Mouse (Mus musculus) Patski (cell line): ENCODE measurements around the gene Fam136a. TPM values are rescaled to one million over a fixed set of nuclear protein-coding genes. Genes with fewer than 3 reads are reported as not detected.

Experiments
- ATAC-seq: fragments of 100-300 bp; one replicate; pipeline ENCODE4 v1.8.0; 2021
- CTCF ChIA-PET: fragments of 350-600 bp; sonication (Branson Sonifier 250); formaldehyde crosslinking; loops from one replicate; lab custom pipeline; 2022; ENCODE audit warnings: inconsistent platforms; lab: Charles Lee
- POLR2A ChIA-PET: fragments of 350-600 bp; sonication (Branson Sonifier 250); formaldehyde crosslinking; loops from one replicate; lab custom pipeline; 2022; ENCODE audit warnings: antibody characterized with exemption, inconsistent platforms; lab: Charles Lee
- DNase-seq: peaks from one replicate; pipeline ENCODE4 v3.0.0-alpha.2; 2011; ENCODE audit warnings: low read depth, low spot score
- H3K27me3 ChIP-seq: fragments of 371-371 bp; one replicate; pipeline ENCODE4 v1.5.1; 2021
- CTCF ChIP-seq: fragments of 100-300 bp; IDR thresholded peaks from one replicate; pipeline ENCODE4 v1.5.1; 2021
- in situ Hi-C: fragments of 300-500 bp; cut with MboI; formaldehyde crosslinking; loops from 3 replicates; pipeline ENCODE4 v1.11.1; 2018; ENCODE audit warnings: low pct_unique_long_range_greater_than_20kb, mixed read lengths
- polyA plus RNA-seq: library from polyadenylated mRNA; unstranded; gene quantifications from one replicate; pipeline ENCODE4 v1.2.3, GENCODE M21; 2021

Fam136a gene
- polyA plus RNA-seq, 1 experiment from 2014 or later = 36.3 TPM

DNA sequence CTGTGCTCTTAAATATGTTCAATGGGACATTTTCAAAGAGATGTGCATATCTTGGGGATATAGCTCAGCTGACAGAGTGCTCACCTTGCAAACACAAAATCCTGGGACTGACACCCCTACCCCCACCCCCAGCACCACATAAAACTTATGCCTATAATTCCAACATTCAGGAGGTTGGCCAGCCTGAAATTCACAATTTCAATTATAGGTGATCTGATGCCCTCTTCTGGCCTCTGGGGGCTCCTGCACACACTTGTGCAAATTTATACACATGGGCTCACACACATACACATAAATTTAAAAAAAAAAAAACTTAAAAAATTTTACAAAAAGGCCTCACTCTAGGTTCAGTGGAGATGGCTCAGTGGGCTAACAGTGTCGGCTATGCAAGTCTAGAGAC, 27.7 kb downstream of the Fam136a start:
- TF ChIP-seq CTCF = no peak
- ATAC-seq = no peak
- CTCF ChIA-PET = no interaction called here
- in situ Hi-C loops = no loop called here
- no peak for DNase-seq
- POLR2A ChIA-PET = interaction anchor here (0.7 kb wide), 1 partner anchor 211 kb away, joined by 3 read pairs; no protein-coding TSS in a partner anchor
- no peaks in the 10 kb centered on the region for H3K27me3 ChIP-seq

DNA sequence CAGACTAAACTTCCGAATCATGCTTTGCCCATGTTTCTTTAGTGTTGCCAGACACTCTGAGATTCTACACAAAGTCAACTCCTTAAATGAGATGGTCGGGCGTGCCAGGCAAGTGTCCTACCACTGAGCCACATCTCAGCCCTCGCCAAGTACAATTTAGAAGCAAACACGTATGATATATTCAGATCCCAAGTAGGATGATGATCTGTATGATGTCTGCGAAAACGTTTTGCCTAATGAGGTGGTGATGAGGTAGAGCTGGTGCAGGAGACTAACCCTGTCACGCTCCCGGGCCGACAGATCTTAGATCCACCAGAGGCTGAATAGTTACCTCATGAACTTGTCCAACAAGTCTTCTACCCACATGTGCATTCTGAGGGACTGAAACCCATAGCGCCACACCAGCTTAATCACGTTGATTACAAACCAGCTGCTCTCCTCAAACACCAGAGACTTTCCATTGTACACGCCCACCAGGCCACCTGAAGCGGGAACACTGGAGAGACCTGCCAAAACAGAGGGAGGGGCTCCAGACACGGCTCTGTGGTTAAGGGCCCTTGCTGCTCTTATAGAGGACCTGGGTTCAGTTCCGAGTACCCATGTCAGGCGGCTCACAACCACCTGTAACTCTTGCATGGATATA, 28.8 kb downstream of the Fam136a start:
- ATAC-seq (no peak), DNase-seq (no peak)
- no peaks in the 10 kb centered on the region for H3K27me3 ChIP-seq
- ChIA-PET CTCF (no interaction called here), POLR2A (interaction anchor here (0.6 to 1.0 kb wide), 3 partner anchors 8 to 210 kb away, joined by 3 to 5 read pairs (median 3); no protein-coding TSS in a partner anchor)
- TF ChIP-seq CTCF = no peak
- in situ Hi-C loops = no loop called here

DNA sequence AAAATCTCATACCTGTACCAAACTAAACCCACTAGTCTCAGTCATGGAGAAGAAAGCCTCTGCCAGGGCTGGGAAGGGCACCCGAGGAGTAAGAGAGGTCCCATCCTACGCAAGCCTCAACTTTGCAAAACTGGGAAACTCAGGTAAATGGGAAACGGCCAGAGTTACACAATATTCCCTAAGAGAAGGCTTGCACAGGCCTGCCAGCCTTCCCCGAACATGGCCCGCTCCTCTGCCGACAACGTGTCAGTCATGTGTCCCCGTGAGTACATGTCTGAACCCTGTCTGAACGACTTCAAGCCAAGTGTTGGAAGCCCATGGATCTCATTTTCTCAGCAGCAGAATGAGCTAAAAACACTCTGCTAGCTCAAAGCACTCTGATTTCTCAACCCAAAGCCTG, 29.6 kb downstream of the Fam136a start:
- in situ Hi-C loops = no loop called here

DNA sequence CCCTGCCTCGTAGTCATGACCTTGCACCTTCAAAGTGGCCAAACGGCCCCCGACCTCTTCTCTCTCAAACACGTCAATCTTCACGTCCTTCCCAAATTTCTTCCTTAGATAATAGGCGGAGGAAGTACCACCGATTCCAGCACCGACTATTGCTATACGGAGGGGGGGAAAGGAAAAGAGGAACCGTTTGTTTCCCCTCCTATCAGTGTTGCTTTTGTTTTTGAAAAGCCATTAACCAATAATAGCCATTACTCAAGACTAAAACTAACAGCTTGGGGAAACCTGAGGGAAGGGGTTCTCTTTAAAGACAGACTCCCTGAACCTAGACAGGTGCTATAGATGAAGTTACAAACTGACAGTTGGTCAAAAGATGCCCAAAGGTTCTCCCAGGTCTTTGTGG, 30.5 kb downstream of the Fam136a start:
- no peak for TF ChIP-seq CTCF
- POLR2A ChIA-PET = interaction anchor here (0.6 to 2.4 kb wide), 5 partner anchors 9 to 294 kb away, joined by 3 to 15 read pairs (median 3); partner anchors contain the start of genes Fam136a and Snrpg
- DNase-seq (no peak), ATAC-seq (no peak)
- CTCF ChIA-PET = interaction anchor here (0.8 to 1.3 kb wide), 4 partner anchors 9 to 31 kb away, joined by 3 to 6 read pairs (median 4); partner anchors contain the start of gene Fam136a
- in situ Hi-C loops = no loop called here
- H3K27me3 ChIP-seq = no peaks in the 10 kb centered on the region

More for the DNA sequence above, 29.6 kb downstream of the Fam136a start:
- no peaks in the 10 kb centered on the region for H3K27me3 ChIP-seq
- POLR2A ChIA-PET = interaction anchor here (1.0 to 1.2 kb wide), 2 partner anchors 15 to 23 kb away, joined by 3 read pairs; partner anchors contain the start of gene Snrpg
- TF ChIP-seq CTCF = no peak
- no peak for DNase-seq
- ATAC-seq = no peak
- CTCF ChIA-PET = interaction anchor here (0.8 to 1.3 kb wide), 3 partner anchors 10 to 30 kb away, joined by 3 to 6 read pairs (median 5); no protein-coding TSS in a partner anchor

DNA sequence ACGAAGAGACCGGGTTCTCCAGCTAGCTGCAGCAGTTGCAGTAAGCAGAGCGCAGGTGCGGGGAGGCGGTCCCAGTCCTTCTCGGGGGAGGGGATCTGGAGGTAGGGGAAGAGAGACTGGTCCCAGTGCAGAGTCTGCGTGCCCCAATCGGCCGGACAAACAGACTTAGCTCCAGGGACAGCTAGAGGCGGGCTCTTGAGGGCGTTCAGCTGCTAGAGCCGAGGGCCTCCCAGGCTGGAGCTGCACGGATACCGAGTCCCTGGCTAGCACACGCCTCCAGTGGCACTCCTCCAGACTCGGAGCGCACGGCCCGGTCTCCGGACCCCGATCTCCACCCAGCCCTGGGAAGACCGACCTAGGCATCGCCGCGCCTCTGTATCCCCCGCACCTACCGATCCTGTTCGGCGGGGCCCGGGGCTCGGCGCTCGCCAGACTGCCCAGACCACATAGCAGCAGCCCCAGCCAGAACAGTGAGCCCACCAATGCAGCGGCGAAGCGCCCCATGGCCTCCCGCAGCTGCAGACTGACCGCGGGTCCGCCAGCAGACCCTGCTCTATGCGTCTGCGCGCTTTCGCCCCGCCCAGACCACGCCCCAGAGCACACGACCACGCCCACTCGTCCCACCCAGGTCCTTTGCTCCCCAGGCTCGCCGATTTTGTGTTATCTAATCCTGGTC, 31.3 kb downstream of the Fam136a start, which contains the start of gene Pcyox1:
TSS of gene Pcyox1 (minus strand) at position 574 of the 676 bp plus-strand sequence.
- ChIA-PET POLR2A (interaction anchor here (1.0 to 2.6 kb wide), 3 partner anchors 9 to 31 kb away, joined by 3 to 15 read pairs (median 11); partner anchors contain the start of genes Fam136a and Snrpg), CTCF (interaction anchor here (1.0 to 1.1 kb wide), 2 partner anchors 10 to 31 kb away, joined by 3 to 4 read pairs; partner anchors contain the start of gene Fam136a)
- in situ Hi-C loops = no loop called here
- no peak for DNase-seq
- peak; percentile 70 for ATAC-seq
- TF ChIP-seq CTCF = no peak
- H3K27me3 ChIP-seq = no peaks in the 10 kb centered on the region

DNA sequence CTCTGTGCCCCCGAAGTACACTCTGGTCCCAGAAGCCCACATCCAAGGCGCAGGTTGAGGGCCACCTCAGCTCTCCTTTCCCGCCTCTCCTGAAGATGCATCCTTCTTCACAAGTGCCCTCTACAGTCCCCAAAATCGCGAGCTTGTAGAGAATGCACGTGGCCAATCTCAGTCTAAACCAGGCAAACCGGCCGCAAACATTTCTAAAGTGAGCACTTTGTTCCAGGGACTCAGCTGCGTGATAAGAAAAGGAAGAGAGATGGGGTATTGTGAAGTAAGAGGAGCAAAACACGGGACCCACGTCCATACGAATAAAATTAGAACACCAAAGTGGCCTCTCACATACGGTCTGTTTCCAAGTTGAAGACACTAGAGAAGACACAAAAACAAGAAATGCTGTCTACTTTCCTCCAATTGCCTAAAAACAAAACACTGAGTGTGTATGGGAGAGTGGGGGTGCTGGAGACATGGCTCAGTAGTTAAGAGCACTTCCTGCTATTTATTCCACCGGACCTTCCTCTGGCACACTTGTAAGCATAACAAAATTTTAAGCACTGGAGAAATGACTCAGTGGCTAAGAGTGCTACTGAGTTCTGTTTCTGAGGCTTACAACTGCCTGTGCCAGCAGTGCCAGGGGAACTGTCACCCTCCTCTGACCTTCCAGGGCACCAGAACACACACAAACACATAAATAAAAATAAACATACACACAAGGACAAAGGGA, 32.0 kb downstream of the Fam136a start:
- no peaks in the 10 kb centered on the region for H3K27me3 ChIP-seq
- in situ Hi-C loops = no loop called here
- TF ChIP-seq CTCF = no peak
- ChIA-PET POLR2A (interaction anchor here (2.4 to 2.6 kb wide), 2 partner anchors 26 to 31 kb away, joined by 11 to 15 read pairs; partner anchors contain the start of genes Fam136a and Snrpg), CTCF (interaction anchor here (1.0 to 4.9 kb wide), 3 partner anchors 11 to 32 kb away, joined by 3 to 50 read pairs (median 4); partner anchors contain the start of gene Fam136a)
- ATAC-seq (no peak), DNase-seq (no peak)

DNA sequence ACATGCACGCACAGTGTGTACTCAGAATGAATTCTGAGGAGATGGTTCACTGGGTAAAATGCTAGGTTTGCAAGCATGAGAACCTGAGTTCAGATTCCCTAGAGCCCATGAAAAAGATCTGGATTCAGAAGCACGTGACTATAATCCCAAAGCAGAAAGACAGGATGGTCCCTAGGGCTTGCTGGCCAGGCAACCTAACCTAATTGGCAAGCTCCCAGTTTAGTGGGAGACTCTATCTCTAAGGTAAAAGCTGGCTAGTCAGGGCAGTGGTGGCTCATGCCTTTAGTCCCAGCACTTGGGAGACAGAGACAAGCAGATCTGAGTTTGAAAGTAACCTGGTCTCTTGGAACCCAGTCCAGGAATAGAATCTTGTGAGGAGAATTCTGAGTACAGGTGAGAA, 33.5 kb downstream of the Fam136a start:
- in situ Hi-C loops = no loop called here
- CTCF ChIA-PET = interaction anchor here (4.9 kb wide), 1 partner anchor 33 kb away, joined by 50 read pairs; the partner anchor contains the start of gene Fam136a
- DNase-seq (no peak), ATAC-seq (no peak)
- POLR2A ChIA-PET = interaction anchor here (0.5 to 2.6 kb wide), 2 partner anchors 8 to 28 kb away, joined by 5 to 11 read pairs; partner anchors contain the start of gene Snrpg
- no peak for TF ChIP-seq CTCF
- H3K27me3 ChIP-seq = no peaks in the 10 kb centered on the region

DNA sequence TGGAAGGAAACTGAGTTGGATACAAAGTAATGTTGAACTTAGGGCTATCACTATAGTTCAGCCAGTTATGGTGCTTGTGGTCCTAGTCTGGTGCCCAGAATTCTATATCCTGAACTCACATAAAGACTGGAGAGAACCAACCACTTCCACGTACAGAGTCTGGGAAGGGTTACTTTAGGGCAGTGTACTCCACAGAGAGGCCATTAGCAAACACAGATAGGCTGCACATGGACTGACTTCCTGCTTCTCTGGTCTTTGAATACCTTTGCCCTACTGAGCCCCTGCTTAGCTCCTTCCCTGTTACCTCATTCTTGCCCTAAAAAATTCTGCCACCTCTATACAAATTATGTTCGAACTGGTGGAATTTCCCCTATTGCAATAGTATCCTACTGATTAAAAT, 34.5 kb downstream of the Fam136a start:
- no peaks in the 10 kb centered on the region for H3K27me3 ChIP-seq
- ATAC-seq = no peak
- ChIA-PET CTCF (interaction anchor here (1.3 to 4.9 kb wide), 3 partner anchors 8 to 34 kb away, joined by 3 to 50 read pairs (median 8); partner anchors contain the start of genes Fam136a and Snrpg), POLR2A (interaction anchor here (1.2 to 1.4 kb wide), 2 partner anchors 29 to 35 kb away, joined by 3 to 6 read pairs; partner anchors contain the start of gene Fam136a)
- TF ChIP-seq CTCF = no peak
- no peak for DNase-seq
- in situ Hi-C loops = loop anchor here (5.0 kb wide), 1 partner anchor 33 kb away; the partner anchor contains the start of gene Fam136a

DNA sequence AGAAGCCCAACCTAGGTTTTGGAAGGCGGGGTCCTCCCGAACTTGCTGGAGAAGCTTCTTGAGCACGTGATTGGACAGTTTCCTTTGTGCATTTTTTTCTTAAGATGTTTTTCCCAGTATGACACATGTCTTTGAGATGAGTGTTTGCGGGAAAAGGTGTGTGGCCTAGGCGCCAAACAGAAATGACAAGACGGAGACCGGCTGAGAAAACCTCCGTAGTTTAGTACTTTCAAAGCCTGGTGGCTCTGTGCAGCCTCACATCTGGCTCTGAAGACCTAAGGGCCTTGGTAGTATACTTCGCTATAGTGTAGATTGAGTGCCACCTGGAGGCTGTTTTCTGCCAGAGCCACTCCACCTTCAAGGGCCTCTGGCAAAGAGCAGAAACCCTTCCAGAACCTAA, 35.5 kb downstream of the Fam136a start:
- H3K27me3 ChIP-seq = no peaks in the 10 kb centered on the region
- ChIA-PET CTCF (interaction anchor here (1.3 to 4.9 kb wide), 4 partner anchors 9 to 35 kb away, joined by 3 to 50 read pairs (median 6); partner anchors contain the start of genes Fam136a and Snrpg), POLR2A (interaction anchor here (0.6 to 1.4 kb wide), 3 partner anchors 30 to 907 kb away, joined by 3 to 6 read pairs (median 3); partner anchors contain the start of gene Fam136a)
- ATAC-seq (peak; percentile 68), DNase-seq (no peak)
- no peak for TF ChIP-seq CTCF
- in situ Hi-C loops = loop anchor here (5.0 kb wide), 1 partner anchor 34 kb away; the partner anchor contains the start of gene Fam136a
